Mouse (Mus musculus) MEL (cell line): ENCODE results near the gene Accsl. TPM values are rescaled to one million over a fixed set of nuclear protein-coding genes. Genes with fewer than 3 reads are reported as not detected.

Source experiments
- DNase-seq: peaks from one replicate; pipeline ENCODE4 v3.0.0; 2011; ENCODE audit warnings: low read depth, low spot score
- H3K27ac ChIP-seq: 2 replicates; pipeline ENCODE4 v1.5.1; 2012; ENCODE audit warnings: low read depth, mild to moderate bottlenecking, control low read depth, low read length, moderate library complexity; ENCODE audit not compliant: control insufficient read depth
- H3K27me3 ChIP-seq, 2 experiments: fragments of 150-350 bp in 1 of 2; sonication (generic) in 1 of 2; 2 replicates each; pipeline ENCODE4 v1.6.1; 2012; ENCODE audit warnings: low read length in 2 of 2, mild to moderate bottlenecking in 2 of 2, improper control_type of control experiment in 1 of 2, moderate library complexity in 1 of 2; ENCODE audit not compliant: insufficient read depth in 2 of 2, control insufficient read depth in 1 of 2
- H3K36me3 ChIP-seq, 2 experiments: 2 replicates each; pipeline ENCODE4 v1.6.1; 2012 to 2014; ENCODE audit warnings: low read length in 2 of 2, improper control_type of control experiment in 1 of 2, inconsistent platforms in 1 of 2, mild to moderate bottlenecking in 1 of 2; ENCODE audit not compliant: insufficient read depth in 2 of 2, control insufficient read depth in 1 of 2
- H3K4me1 ChIP-seq, 2 experiments: fragments of 150-350 bp in 1 of 2; sonication (generic) in 1 of 2; 2 replicates each; pipeline ENCODE4 v1.6.1; 2012; ENCODE audit warnings: low read length in 2 of 2, improper control_type of control experiment in 1 of 2, mild to moderate bottlenecking in 1 of 2; ENCODE audit not compliant: insufficient read depth in 2 of 2, control insufficient read depth in 1 of 2
- H3K4me3 ChIP-seq, 2 experiments: fragments of 150-350 bp in 1 of 2; sonication (generic) in 1 of 2; 2 replicates each; pipeline ENCODE4 v1.5.1; 2012; ENCODE audit warnings: low read depth in 2 of 2, low read length in 2 of 2, mild to moderate bottlenecking in 2 of 2, moderate library complexity in 2 of 2, control low read depth in 1 of 2, improper control_type of control experiment in 1 of 2; ENCODE audit not compliant: control insufficient read depth in 1 of 2, insufficient read depth in 1 of 2
- H3K79me2 ChIP-seq: 2 replicates; pipeline ENCODE4 v1.6.1; 2012; ENCODE audit warnings: mild to moderate bottlenecking, low read length, moderate library complexity; ENCODE audit not compliant: control insufficient read depth, poor library complexity, insufficient read depth
- H3K9ac ChIP-seq: 2 replicates; pipeline ENCODE4 v1.6.1; 2012; ENCODE audit warnings: low read depth, mild to moderate bottlenecking, control low read depth, low read length, moderate library complexity; ENCODE audit not compliant: control insufficient read depth, poor library complexity, severe bottlenecking
- H3K9me3 ChIP-seq: fragments of 150-350 bp; sonication (generic); replicated peaks from 2 replicates; pipeline ENCODE4 v1.6.1; 2012; ENCODE audit warnings: mild to moderate bottlenecking, low read length, improper control_type of control experiment, moderate library complexity; ENCODE audit not compliant: insufficient read depth
- CHD2 ChIP-seq: IDR thresholded peaks from 2 replicates; pipeline ENCODE4 v1.6.1; 2011; ENCODE audit warnings: low read length, improper control_type of control experiment
- CTCF ChIP-seq, 3 experiments: IDR thresholded peaks in 2 of 3; conservative IDR thresholded peaks in 1 of 3; 2 replicates each; pipeline ENCODE4 v1.5.1; 2011 to 2012; ENCODE audit warnings: low read length in 3 of 3, low read depth in 2 of 3, mild to moderate bottlenecking in 2 of 3, improper control_type of control experiment in 1 of 3, inconsistent platforms in 1 of 3, mixed read lengths in 1 of 3, moderate library complexity in 1 of 3; ENCODE audit not compliant: control insufficient read depth in 1 of 3, insufficient read depth in 1 of 3, poor library complexity in 1 of 3, severe bottlenecking in 1 of 3
- E2F4 ChIP-seq: IDR thresholded peaks from 2 replicates; pipeline ENCODE4 v1.6.1; 2011; ENCODE audit warnings: low read depth, low read length, improper control_type of control experiment, borderline replicate concordance
- EP300 ChIP-seq, 2 experiments: IDR thresholded peaks; 2 replicates each; pipeline ENCODE4 v1.6.1; 2011; ENCODE audit warnings: improper control_type of control experiment in 2 of 2, low read length in 2 of 2, low read depth in 1 of 2, mild to moderate bottlenecking in 1 of 2
- JUND ChIP-seq: IDR thresholded peaks from 2 replicates; pipeline ENCODE4 v1.6.1; 2011; ENCODE audit warnings: low read depth, mild to moderate bottlenecking, improper control_type of control experiment, low read length
- MAFK ChIP-seq: IDR thresholded peaks from 2 replicates; pipeline ENCODE4 v1.6.1; 2011; ENCODE audit warnings: low read depth, mild to moderate bottlenecking, low read length, improper control_type of control experiment, borderline replicate concordance
- MAX ChIP-seq: IDR thresholded peaks from 2 replicates; pipeline ENCODE4 v1.6.1; 2011; ENCODE audit warnings: low read length, improper control_type of control experiment
- MXI1 ChIP-seq: IDR thresholded peaks from 2 replicates; pipeline ENCODE4 v1.6.1; 2011; ENCODE audit warnings: mild to moderate bottlenecking, low read depth, low read length, improper control_type of control experiment
- MYB ChIP-seq: IDR thresholded peaks from 2 replicates; pipeline ENCODE4 v1.6.1; 2011; ENCODE audit warnings: mild to moderate bottlenecking, low read depth, low read length, improper control_type of control experiment
- POLR2A ChIP-seq, 2 experiments: IDR thresholded peaks; 2 replicates each; pipeline ENCODE4 v1.6.1; 2011 to 2012; ENCODE audit warnings: low read length in 2 of 2, mild to moderate bottlenecking in 2 of 2, control low read depth in 1 of 2, improper control_type of control experiment in 1 of 2, low read depth in 1 of 2, moderate library complexity in 1 of 2; ENCODE audit not compliant: control insufficient read depth in 1 of 2, insufficient read depth in 1 of 2, poor library complexity in 1 of 2
- RAD21 ChIP-seq: IDR thresholded peaks from 2 replicates; pipeline ENCODE4 v1.6.1; 2011; ENCODE audit warnings: mild to moderate bottlenecking, low read depth, low read length, improper control_type of control experiment
- SIN3A ChIP-seq: IDR thresholded peaks from 2 replicates; pipeline ENCODE4 v1.6.1; 2012; ENCODE audit warnings: low read length, improper control_type of control experiment, inconsistent platforms
- SMC3 ChIP-seq: IDR thresholded peaks from 2 replicates; pipeline ENCODE4 v1.6.1; 2011; ENCODE audit warnings: low read depth, low read length, improper control_type of control experiment
- TCF12 ChIP-seq: IDR thresholded peaks from 2 replicates; pipeline ENCODE4 v1.6.1; 2014; ENCODE audit warnings: low read depth, mild to moderate bottlenecking, inconsistent platforms, low read length, improper control_type of control experiment, moderate library complexity
- UBTF ChIP-seq: IDR thresholded peaks from 2 replicates; pipeline ENCODE4 v1.6.1; 2012; ENCODE audit warnings: low read depth, mild to moderate bottlenecking, inconsistent platforms, low read length, improper control_type of control experiment, moderate library complexity, borderline replicate concordance; ENCODE audit not compliant: insufficient read depth
- ZC3H11A ChIP-seq: IDR thresholded peaks from 2 replicates; pipeline ENCODE4 v1.6.1; 2012; ENCODE audit warnings: low read depth, mild to moderate bottlenecking, inconsistent platforms, low read length, improper control_type of control experiment
- ZKSCAN1 ChIP-seq: IDR thresholded peaks from 2 replicates; pipeline ENCODE4 v1.6.1; 2012; ENCODE audit warnings: low read depth, mild to moderate bottlenecking, inconsistent platforms, low read length, improper control_type of control experiment, moderate library complexity
- ZNF384 ChIP-seq: IDR thresholded peaks from 2 replicates; pipeline ENCODE4 v1.6.1; 2012; ENCODE audit warnings: low read depth, mild to moderate bottlenecking, inconsistent platforms, low read length, improper control_type of control experiment
- polyA plus RNA-seq, 2 experiments: library from polyadenylated mRNA; stranded (reverse) in 1 of 2; unstranded in 1 of 2; fragments of >175 nt in 1 of 2; fragments of >200 nt in 1 of 2; gene quantifications; 2 replicates each; pipeline versions ENCODE4 v1.2.1 to v1.2.4; 2012; ENCODE audit warnings: low replicate concordance in 2 of 2, low read depth in 1 of 2; ENCODE audit not compliant: insufficient read length in 2 of 2, insufficient read depth in 1 of 2, missing spikeins in 1 of 2
- total RNA-seq: library from RNA; depleted of rRNA; stranded (reverse); fragments of 300-350 nt; gene quantifications from 2 replicates; pipeline ENCODE4 v1.2.3, GENCODE M21; 2012

The Accsl gene
- total and polyA plus RNA-seq, 3 experiments, result not detected

GRCm38 (mm10) chr2:93911942-93912341, 43.0 kb upstream of the Accsl start:
- H3K79me2 ChIP-seq, result no peaks in the 10 kb centered on the region
- no peaks in the 10 kb centered on the region for H3K4me1 ChIP-seq
- no peak overlapping the region for H3K9ac ChIP-seq
- H3K9me3 ChIP-seq, result no peaks in the 10 kb centered on the region
- H3K36me3 ChIP-seq, result no peaks in the 10 kb centered on the region
- peaks cover 0 to 14% of the 10 kb centered on the region in 2 experiments; a peak in 3 of 4 replicates for H3K27me3 ChIP-seq
- DNase-seq, result no peak
- H3K4me3 ChIP-seq, result no peak overlapping the region
- no peak overlapping the region for H3K27ac ChIP-seq
- TF ChIP-seq JUND (no peak), CTCF (IDR thresholded peaks at IDR 0.05 in 2 of 3, conservative IDR thresholded peaks at IDR 0.05 in 1 of 3; ENCODE audit: control insufficient read depth in 1 of 3, insufficient read depth in 1 of 3, low read depth in 2 of 3, low read length in 3 of 3, poor library complexity in 1 of 3, severe bottlenecking in 1 of 3) (no peak), SMC3 (no peak), POLR2A (IDR thresholded peaks at IDR 0.05; ENCODE audit: control insufficient read depth in 1 of 2, insufficient read depth in 1 of 2, low read depth in 1 of 2, low read length in 2 of 2, poor library complexity in 1 of 2) (no peak), MXI1 (no peak), CHD2 (no peak), ZC3H11A (no peak), TCF12 (no peak), ZNF384 (no peak), UBTF (no peak), MAFK (no peak)
- TF ChIP-seq, all 39 proteins: peak for 0

GRCm38 (mm10) chr2:93909716-93910115, 40.8 kb upstream of the Accsl start:
- Histone ChIP-seq H3K79me2 (no peaks in the 10 kb centered on the region), H3K36me3 (no peaks in the 10 kb centered on the region), H3K9me3 (no peaks in the 10 kb centered on the region), H3K27ac (no peak overlapping the region), H3K9ac (no peak overlapping the region), H3K27me3 (peaks cover 0 to 13% of the 10 kb centered on the region in 2 experiments; a peak in 3 of 4 replicates), H3K4me1 (no peaks in the 10 kb centered on the region), H3K4me3 (no peak overlapping the region)
- no peak for DNase-seq
- TF ChIP-seq POLR2A (IDR thresholded peaks at IDR 0.05; ENCODE audit: control insufficient read depth in 1 of 2, insufficient read depth in 1 of 2, low read depth in 1 of 2, low read length in 2 of 2, poor library complexity in 1 of 2), result no peak
- TF ChIP-seq RAD21, result no peak
- TF ChIP-seq ZKSCAN1, result no peak
- no peak for TF ChIP-seq ZNF384
- TF ChIP-seq SIN3A, result no peak
- no peak for TF ChIP-seq E2F4
- TF ChIP-seq MAX, result no peak
- no peak for TF ChIP-seq MYB
- TF ChIP-seq EP300 (IDR thresholded peaks at IDR 0.05; ENCODE audit: low read depth in 1 of 2, low read length in 2 of 2), result no peak
- no peak for TF ChIP-seq MXI1
- no peak for TF ChIP-seq CTCF (IDR thresholded peaks at IDR 0.05 in 2 of 3, conservative IDR thresholded peaks at IDR 0.05 in 1 of 3; ENCODE audit: control insufficient read depth in 1 of 3, insufficient read depth in 1 of 3, low read depth in 2 of 3, low read length in 3 of 3, poor library complexity in 1 of 3, severe bottlenecking in 1 of 3)
- no peak for TF ChIP-seq MAFK
